Mouse (Mus musculus) lung, adult 2 months (tissue): Measurements from ENCODE around the gene St6galnac5. TPM values are rescaled to one million over a fixed set of nuclear protein-coding genes. Genes with fewer than 3 reads are reported as not detected.

ENCODE experiments used
- DNase-seq: peaks from one replicate; pipeline ENCODE4 v3.0.0; 2022
- H3K4me1 ChIP-seq: fragments of 200-500 bp; 2 replicates; pipeline ENCODE4 v1.6.1; 2011; ENCODE audit warnings: low read length; ENCODE audit not compliant: control insufficient read depth, insufficient read depth
- H3K4me3 ChIP-seq: fragments of 200-500 bp; replicated peaks from 2 replicates; pipeline ENCODE3; 2011; ENCODE audit warnings: low read depth, mild to moderate bottlenecking, control low read depth, low read length; ENCODE audit errors: extremely low read depth
- CTCF ChIP-seq: fragments of 200-500 bp; IDR thresholded peaks from 2 replicates; pipeline ENCODE4 v1.5.1; 2011; ENCODE audit warnings: mild to moderate bottlenecking, low read length, control low read depth; ENCODE audit not compliant: insufficient read depth
- POLR2A ChIP-seq: fragments of 200-500 bp; IDR thresholded peaks from 2 replicates; pipeline ENCODE4 v1.6.1; 2011; ENCODE audit warnings: low read depth, mild to moderate bottlenecking, control low read depth, low read length, borderline replicate concordance; ENCODE audit errors: extremely low read depth
- WGBS: fragments of 180-500 bp; shearing (Covaris S2); methylation state at CpG from one replicate; pipeline ENCODE4 v1.1.7; 2018; 5-methylcytosine and 5-hydroxymethylcytosine counted together
- polyA plus RNA-seq: library from polyadenylated mRNA; depleted of rRNA; stranded (reverse); fragments of >200 nt; gene quantifications from 2 replicates; pipeline ENCODE4 v1.2.3, GENCODE M21; 2012; rRNA removed

Gene St6galnac5
- 0.67 and 1.2 TPM in 2 replicates for polyA plus RNA-seq

GRCm38 (mm10) chr3:152981988-152982387, at the start of gene St6galnac5:
Gene St6galnac5 (minus strand): TSS chr3:152982246.
- DNase-seq, result no peak
- 3% methylated on average over 17 of the region's 17 CpGs for WGBS
- H3K4me1 ChIP-seq, result no peaks in the 10 kb centered on the region
- H3K4me3 ChIP-seq, result peak within 1 kb of the TSS; percentile 24
- no peak for TF ChIP-seq CTCF
- TF ChIP-seq POLR2A, result no peak

GRCm38 (mm10) chr3:153030756-153031155, 48.7 kb upstream of the St6galnac5 start:
- Histone ChIP-seq H3K4me3 (no peak overlapping the region), H3K4me1 (no peaks in the 10 kb centered on the region)
- DNase-seq, result no peak
- TF ChIP-seq CTCF, result no peak
- no peak for TF ChIP-seq POLR2A
- WGBS, result 95% methylated on average over 5 of the region's 5 CpGs

GRCm38 (mm10) chr3:153024016-153024415, 42.0 kb upstream of the St6galnac5 start:
- WGBS, result 85% methylated on average over 11 of the region's 11 CpGs
- H3K4me1 ChIP-seq, result no peaks in the 10 kb centered on the region
- H3K4me3 ChIP-seq, result no peak overlapping the region
- no peak for TF ChIP-seq CTCF
- no peak for TF ChIP-seq POLR2A
- no peak for DNase-seq

GRCm38 (mm10) chr3:153018051-153018450, 36.0 kb upstream of the St6galnac5 start:
- WGBS, result 56% methylated on average over 10 of the region's 10 CpGs
- H3K4me1 ChIP-seq, result no peaks in the 10 kb centered on the region
- TF ChIP-seq POLR2A (no peak), CTCF (no peak)

GRCm38 (mm10) chr3:153016355-153016754, 34.3 kb upstream of the St6galnac5 start:
- DNase-seq, result no peak
- WGBS, result 41% methylated on average over 8 of the region's 8 CpGs
- Histone ChIP-seq H3K4me1 (no peaks in the 10 kb centered on the region), H3K4me3 (no peak overlapping the region)
- TF ChIP-seq POLR2A, result no peak
- no peak for TF ChIP-seq CTCF

More at GRCm38 (mm10) chr3:153018051-153018450, 36.0 kb upstream of the St6galnac5 start:
- DNase-seq, result no peak
- no peak overlapping the region for H3K4me3 ChIP-seq

GRCm38 (mm10) chr3:153006893-153007292, 24.8 kb upstream of the St6galnac5 start:
- TF ChIP-seq POLR2A (no peak), CTCF (no peak)
- no peak for DNase-seq
- WGBS, result 88% methylated on average over 6 of the region's 6 CpGs
- Histone ChIP-seq H3K4me3 (no peak overlapping the region), H3K4me1 (no peaks in the 10 kb centered on the region)

GRCm38 (mm10) chr3:152998901-152999300, 16.9 kb upstream of the St6galnac5 start:
- Histone ChIP-seq H3K4me1 (no peaks in the 10 kb centered on the region), H3K4me3 (no peak overlapping the region)
- no peak for DNase-seq
- TF ChIP-seq POLR2A (no peak), CTCF (no peak)
- 69% methylated on average over 5 of the region's 5 CpGs for WGBS

- WGBS, result 53% methylated on average over 5 of the region's 5 CpGs
- no peak for DNase-seq
- TF ChIP-seq POLR2A (no peak), CTCF (no peak)
- H3K4me3 ChIP-seq, result no peak overlapping the region
- H3K4me1 ChIP-seq, result no peaks in the 10 kb centered on the region
These were observed 16.1 kb upstream of the St6galnac5 start for GRCm38 (mm10) chr3:152998106-152998505.

- Histone ChIP-seq H3K4me3 (no peak overlapping the region), H3K4me1 (no peaks in the 10 kb centered on the region)
- DNase-seq, result no peak
- TF ChIP-seq POLR2A, result no peak
- no peak for TF ChIP-seq CTCF
- WGBS, result 49% methylated on average over 5 of the region's 5 CpGs
These were observed 11.6 kb upstream of the St6galnac5 start for GRCm38 (mm10) chr3:152993608-152994007.

GRCm38 (mm10) chr3:152990787-152991186, 8.7 kb upstream of the St6galnac5 start:
- no peaks in the 10 kb centered on the region for H3K4me1 ChIP-seq
- 72% methylated on average over 2 of the region's 2 CpGs for WGBS
- DNase-seq, result no peak
- TF ChIP-seq POLR2A (no peak), CTCF (no peak)
- no peak overlapping the region for H3K4me3 ChIP-seq
